Mouse (Mus musculus) hindbrain, embryonic 12.5 days (tissue): ENCODE measurements around the gene Fth1. TPM values are rescaled to one million over a fixed set of nuclear protein-coding genes. Genes with fewer than 3 reads are reported as not detected.

ENCODE experiments used
- polyA plus RNA-seq: library from polyadenylated mRNA; unstranded; fragments of >200 nt; fragmentation: Nextera tagmentation; extraction: Ambion mirVana; gene quantifications from 2 replicates; pipeline ENCODE4 v1.2.1, GENCODE M21; 2016

Gene Fth1
- polyA plus RNA-seq, 1 experiment from 2014 or later: 1,581 TPM

Other genes with a start within 250 kb of the Fth1 start
- gene Scgb2a2, start 133.0 kb upstream of the Fth1 start, polyA plus RNA-seq: not detected in 2 replicates
- gene Incenp, start 81.0 kb upstream of the Fth1 start, polyA plus RNA-seq: 83.0 and 95.1 TPM in 2 replicates
- gene Best1, start 21.0 kb downstream of the Fth1 start, polyA plus RNA-seq: 0.94 and 1.1 TPM in 2 replicates
- 35.4 and 40.0 TPM in 2 replicates for gene Rab3il1, start 21.1 kb downstream of the Fth1 start, polyA plus RNA-seq
- 13.1 and 16.6 TPM in 2 replicates for gene Fads3, start 61.0 kb downstream of the Fth1 start, polyA plus RNA-seq
- 173 and 177 TPM in 2 replicates for gene Fads2, start 121.1 kb downstream of the Fth1 start, polyA plus RNA-seq
- 175 and 183 TPM in 2 replicates for gene Fads1, start 202.3 kb downstream of the Fth1 start, polyA plus RNA-seq
- gene Tmem258, start 223.4 kb downstream of the Fth1 start, polyA plus RNA-seq: 313 and 342 TPM in 2 replicates
- gene Fen1, start 223.6 kb downstream of the Fth1 start, polyA plus RNA-seq: 60.3 and 62.4 TPM in 2 replicates